Mouse (Mus musculus): Measurements from ENCODE around the gene Sva.

Gene Sva

DNA sequence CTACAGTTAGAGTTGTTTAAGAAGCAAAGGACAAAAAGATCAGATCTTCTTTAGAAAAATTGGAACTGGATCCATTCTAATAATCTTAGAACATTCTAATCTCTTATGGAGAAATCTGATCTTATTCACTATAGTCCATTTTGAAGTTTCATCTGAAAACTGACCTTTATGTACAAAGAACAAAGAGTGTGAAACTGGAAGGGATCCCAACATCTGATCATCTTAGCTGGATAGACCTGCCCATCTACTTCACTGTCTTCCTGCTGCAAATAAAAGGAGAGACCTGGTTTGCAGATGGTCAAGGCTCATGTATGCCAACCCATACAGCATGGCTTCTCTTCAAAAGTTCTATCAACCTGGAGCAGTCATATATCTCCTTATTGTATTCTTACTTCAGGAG is at the start of gene Sva:
Sva (plus strand) TSS at position 301 of the 400 bp plus-strand sequence.
- DNase-seq: no peak
